Mouse (Mus musculus) retina, postnatal 1 day (tissue): Measurements from ENCODE around the gene Lexm.

Source experiments
- DNase-seq: peaks from one replicate; pipeline ENCODE4 v3.0.0-alpha.2; 2012

Lexm gene

DNA sequence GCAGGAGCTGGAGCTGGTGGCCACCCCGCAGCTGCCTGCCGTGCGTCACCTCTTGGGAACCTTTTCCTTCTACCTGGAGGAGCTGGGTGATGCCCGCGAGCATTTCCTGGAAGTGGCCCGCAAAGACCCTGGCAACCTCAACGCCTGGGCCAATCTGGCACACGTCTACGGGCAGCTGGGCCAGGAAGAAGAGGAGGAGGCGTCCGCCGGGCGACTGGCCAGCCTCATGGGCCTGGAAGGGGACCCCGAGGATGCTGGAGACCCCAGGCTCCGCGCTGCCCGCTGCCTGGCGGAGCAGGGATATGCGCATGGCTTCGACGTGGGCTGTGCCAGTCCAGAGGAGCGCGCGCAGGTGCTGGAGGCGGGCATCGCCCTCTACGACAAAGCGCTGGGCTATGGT lies 5.7 kb upstream of the Lexm start:
- DNase-seq = no peak

DNA sequence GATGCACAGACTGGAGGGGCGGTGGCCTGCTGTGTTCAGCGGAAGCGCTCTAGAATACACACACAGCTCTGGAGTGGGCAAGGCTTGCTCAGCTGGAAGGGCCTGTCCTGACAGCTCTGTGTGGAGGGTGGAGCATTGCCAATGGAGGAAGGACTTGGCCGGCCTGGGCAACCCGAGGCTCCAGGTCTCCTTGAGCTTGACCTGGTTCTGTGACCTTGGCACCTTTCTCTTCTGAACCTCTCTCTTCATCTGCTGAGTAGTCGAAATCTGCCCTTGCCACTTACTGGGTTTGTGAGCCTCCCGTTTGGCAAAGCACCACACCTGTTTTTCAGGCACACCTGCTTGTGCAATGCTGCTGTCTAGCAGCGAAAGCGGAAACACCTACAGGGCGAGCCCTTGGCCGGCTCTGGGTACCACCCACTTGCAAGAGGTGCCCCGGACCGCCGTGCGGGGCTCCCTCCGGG lies 5.0 kb upstream of the Lexm start, which contains the start of gene Ttc22:
Gene Ttc22, plus strand, starts transcription at position 403 of the 464 bp plus-strand sequence.
- DNase-seq = no peak

DNA sequence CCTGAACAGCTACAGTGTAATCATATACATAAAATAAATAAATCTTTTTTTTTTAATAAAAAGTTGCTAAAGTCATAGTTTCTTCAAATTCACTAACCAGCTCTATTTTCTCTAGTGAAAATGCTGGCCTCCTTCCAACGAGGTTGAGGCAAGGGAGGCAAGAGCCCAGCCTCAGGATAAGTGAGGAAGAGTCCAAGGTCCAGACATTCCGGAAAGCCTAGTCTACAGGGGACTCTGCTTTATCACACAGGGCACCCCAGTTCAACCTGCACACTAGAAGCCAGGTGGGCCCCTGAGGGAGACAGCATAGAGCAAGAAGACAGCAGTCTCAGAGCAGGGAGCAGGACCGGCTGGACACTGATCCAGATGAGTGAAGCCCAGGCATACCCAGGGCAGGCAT lies 4.4 kb upstream of the Lexm start:
- DNase-seq = no peak

DNA sequence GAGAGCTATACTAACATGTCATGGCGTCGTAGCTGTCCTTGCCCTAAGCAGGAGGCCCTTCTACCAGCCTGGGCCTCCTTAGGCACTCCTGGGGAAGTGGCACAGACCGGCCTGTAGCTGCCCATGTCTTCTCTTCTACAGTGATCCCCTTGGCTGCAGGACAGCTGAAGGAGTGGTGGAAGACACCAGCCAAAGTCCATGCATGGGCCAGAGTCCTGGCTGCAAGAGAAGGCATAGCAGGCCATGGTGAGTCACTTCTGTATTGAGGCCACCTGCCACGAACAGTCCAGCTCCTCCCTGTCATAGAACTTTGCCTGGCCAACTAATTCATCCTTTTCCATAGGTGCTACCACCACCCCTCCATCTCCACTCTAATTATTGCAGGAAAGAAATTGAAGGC lies 1.9 kb upstream of the Lexm start:
- DNase-seq = no peak

DNA sequence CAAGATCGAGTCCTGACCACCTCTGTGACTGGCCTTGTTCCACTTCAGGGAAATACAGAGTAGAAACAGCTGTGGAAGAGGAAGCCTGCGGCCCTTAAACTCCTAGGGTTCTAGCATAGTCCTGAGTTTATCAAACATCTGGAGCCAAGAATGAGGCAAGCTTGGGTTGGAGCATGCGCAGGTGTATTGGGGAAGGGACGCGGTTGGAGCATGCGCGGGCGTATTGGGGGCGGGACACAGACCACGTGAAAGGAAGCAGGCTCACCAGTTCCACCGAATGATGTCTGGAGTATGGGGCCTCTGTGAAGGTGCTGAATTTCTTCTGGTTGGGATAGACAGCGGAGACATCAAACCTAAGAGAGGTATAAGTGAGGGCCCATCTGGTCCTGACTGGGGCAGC lies 1.4 kb downstream of the Lexm start:
- no peak for DNase-seq

DNA sequence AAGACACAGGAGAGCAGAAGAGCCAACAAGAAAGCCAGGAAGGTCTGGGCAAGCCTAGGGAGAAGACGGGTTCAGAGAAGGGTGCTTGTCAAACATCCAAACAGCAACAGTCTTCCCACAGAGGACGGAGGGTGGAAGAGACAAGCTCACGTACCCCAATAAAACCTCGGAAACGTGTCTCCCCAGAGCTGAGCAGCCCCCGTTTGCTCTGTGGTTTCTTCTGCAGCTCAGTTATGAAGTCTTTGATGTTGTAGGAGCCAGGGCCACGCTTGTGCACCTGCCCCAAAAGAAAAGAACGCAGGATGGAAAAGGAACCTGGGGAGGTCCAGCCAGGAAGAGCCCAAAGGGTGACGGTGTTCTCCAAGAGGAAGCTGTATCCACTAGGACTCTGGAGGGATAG lies 2.2 kb downstream of the Lexm start:
- no peak for DNase-seq

DNA sequence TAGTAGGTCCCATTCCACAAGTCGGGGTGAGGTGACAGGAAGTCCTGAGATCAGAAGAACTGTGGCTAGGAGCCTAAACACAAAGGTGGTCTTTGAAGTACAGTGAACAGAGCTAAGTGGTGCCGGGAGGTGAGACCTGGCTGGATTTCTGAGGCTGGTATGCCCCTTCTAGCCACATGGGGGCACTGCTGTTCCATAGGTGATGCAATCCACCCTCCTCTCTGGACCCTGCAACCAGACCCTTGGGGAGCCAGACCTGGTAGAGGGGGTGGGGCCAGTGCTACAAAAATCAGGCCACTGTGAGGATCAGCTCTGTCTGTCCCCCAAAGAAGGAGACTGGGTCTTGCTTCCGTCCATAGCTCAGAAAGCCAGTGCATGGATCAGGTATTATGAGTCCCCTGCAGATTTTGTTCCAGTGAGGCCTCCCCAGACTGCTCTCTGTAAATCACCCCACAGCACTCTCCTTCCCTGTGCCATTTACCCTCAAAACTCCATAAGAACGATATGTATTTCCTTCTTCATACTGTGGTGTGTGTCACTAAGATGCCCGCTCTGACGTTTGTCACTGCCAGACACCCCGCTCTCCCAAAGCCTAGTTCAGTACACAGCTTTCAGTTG lies 2.8 kb downstream of the Lexm start:
- DNase-seq = peak; percentile 85

DNA sequence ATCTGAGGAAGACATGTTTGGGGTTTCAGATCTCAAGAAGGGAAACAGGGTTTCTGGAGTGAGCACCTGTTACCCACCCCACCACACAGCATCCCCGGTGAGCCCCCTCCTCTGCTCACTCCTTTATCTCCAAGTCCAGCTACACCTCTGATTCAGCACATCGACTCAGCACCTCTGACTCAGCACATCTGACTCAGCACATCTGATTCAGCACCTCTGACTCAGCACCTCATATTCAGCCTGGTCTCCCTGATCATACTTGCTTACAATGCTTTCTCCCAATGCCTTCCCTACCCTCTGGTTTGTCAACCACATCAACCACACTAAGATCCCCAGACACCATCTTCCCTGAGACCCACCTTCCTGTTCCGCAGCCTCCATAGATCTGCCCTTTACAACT lies 3.5 kb downstream of the Lexm start:
- DNase-seq = no peak

DNA sequence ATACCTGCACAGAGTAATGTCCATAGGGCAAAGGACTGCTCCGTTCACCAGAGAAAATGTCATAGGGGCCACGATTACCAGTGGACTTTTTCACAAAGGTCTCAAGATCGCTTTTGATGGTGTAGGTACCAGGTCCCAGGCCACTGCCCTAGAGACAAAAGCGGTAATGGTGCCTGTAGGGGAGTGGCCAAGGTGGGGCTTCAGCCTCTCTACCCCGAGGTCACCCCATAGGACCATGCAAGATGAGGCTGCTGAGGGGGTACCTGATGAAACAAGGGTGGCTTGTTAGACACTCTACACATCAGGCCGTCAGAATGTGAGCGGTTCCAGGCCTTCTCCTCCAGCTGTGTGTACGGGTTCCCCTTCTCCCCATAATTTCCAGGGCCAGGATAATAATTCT lies 3.9 kb downstream of the Lexm start:
- DNase-seq = no peak

DNA sequence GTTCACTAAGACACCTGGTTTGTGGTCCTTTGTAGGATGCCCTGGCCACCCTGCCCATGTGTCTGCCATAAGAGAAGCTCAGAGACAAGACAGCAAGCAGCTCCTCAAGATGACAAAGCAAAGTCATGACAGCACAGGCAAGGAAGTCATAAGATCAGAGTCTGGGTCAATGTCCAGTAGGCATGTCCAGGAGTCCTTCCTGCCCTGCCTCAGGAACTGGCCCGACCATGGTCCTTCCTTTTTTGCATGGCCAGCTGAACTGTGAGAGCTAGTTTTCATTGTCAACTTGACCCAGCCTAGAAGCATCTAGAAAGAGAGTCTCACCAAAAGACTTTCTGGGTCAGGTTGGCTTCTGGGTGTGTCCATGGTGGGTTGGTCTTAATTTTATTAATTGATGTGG lies 9.1 kb downstream of the Lexm start:
- DNase-seq = no peak

DNA sequence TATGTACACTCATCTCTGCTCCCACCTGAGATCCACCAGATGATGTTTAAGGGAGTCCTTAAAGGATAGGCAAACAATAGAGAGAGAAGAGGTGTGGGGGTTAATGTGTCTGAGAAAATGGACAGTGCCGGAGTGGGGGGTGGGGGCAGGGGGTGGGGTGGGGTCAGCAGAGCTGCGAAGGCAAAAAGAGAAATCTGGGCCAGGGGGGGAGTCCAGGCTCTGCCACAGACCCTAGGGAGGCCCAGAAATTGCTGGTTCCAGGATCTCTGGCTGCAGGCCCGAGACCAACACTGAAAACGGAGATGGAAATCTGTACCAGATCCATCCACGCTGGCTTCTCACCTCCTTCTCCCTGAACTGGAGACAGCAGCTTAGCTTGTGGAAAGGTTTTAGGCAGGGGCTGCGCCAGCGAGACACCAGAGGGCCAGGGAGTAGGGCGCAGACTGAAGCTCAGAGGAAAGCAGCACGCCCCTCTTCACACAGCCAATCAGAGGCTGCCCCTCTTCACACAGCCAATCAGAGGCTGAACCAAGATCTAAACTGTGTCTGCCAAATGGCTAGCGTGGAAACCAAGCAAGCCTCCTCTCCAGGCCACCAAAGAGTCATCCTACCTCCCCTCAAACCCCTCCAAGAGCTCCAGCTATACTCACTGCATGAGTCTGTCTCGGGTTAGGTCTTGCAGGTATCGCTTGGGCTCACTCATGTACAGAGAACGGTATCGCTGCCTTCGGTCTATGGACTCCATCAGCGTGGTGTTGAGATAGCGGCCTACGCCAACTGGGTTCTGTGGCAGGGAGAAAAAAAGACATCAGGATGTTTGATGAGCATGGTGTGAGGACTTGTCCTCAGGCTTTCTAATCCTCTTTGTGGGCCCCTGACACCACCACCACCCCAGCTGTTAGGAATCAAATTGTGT lies 10.1 kb downstream of the Lexm start:
- DNase-seq = peak; percentile 78

DNA sequence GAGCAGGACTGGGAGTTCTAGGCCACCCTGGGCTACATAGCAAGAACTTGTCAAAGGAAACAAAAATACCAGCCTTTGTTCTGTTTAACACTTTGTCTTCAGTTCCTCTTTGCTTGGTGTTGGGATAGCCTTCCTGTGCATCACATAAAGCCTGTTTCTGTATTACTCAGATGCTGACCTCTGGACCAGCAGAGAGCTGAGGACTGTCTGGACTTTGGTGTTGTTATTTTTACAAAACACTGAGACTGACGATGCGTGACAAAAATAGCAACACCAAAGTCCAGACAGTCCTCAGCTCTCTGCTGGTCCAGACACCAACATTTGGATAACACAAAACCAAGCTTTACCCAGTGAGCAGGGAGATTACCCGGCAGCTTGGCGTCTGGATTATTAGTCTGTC lies 16.3 kb downstream of the Lexm start:
- no peak for DNase-seq

DNA sequence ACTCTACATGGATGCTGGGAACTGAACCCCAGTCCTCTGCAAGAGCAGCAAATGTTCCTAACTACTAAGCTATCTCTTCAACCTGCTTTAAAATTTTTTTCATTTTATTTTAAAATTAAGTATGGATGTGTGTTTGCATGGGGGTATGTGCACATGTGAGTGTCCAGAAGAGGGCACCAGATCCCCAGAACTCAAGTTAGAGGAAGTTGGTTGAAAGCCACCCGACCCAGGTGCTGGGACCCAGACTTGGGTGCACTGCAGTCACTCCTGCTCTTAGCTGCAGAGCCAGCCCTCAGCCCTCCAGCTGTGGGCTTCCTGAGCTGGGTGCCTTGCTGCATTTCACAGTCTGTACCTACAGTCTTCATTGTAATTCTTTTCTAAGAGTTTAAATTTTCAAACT lies 17.6 kb downstream of the Lexm start:
- DNase-seq = no peak

DNA sequence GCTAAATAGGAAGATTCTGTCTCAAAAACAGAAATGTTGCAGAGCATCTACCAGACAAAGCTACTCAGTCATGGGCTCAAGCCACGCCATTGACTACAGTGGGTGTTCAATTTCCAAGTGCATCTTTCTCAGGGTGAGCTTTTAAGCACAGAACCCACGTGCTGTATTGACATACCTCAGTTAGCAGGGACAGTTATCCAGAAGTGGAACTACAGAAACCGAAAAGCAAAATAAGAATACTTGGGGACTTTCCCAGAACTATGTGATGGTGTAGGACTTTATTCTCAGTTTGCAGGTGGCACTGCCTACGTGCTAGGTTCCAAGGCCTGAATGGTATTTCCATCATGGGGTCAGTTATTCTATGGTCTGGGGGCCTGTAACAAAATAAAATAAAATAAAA lies 19.3 kb downstream of the Lexm start:
- no peak for DNase-seq

DNA sequence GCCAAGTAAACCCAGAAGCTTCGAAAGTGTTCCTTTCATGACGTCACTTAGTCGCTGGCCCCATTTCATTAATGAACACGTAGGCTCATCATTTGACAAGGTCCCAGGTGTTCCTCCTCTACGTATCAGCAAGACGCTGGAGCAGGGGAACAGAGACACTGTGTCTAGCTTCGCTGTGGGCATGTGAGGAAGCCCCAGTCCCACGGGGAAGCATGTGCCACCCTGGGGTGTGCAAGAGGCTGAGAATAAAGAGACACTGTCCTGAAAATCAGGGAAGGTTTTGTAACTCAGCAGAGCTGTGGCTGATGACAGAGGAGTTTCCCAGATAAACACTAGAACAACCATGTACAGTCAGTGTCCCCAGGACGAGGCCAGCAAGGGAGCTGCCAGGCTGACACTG lies 20.0 kb downstream of the Lexm start:
- DNase-seq = no peak

DNA sequence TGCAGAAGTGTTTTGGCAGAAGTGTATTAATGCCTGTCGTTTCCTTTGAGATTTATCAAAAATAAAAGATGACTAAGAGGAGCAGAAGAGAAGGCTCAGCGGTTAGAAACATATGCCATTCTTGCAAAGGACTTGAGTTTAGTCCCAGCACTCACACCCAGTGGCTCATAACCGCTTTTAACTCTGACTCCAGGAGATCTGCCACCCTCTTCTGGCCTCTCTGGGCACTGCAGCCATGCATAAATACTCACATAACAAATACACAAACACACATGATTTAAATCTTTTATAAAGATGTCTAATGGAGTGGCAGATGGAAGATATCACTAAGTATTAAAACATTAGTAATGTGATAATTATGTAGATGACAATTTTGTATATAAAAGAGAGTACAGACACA lies 20.8 kb downstream of the Lexm start:
- no peak for DNase-seq

DNA sequence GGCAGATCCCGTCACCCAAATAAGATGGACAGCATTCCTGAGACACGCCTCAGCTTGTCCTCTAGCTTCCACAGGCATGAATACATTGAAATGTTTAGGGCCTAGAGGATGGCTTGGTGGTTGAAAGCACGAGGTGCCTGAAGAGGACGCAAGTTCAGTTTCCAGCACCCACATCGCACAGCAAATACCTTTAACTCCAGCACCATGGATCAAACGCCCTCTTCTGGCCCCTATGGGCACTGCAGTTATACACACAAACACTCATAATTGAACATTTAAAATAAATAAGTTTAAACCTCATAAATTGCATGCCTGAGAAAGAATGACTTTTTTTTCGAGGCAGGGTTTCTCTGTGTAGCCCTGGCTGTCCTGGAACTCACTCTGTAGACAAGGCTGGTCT lies 23.4 kb downstream of the Lexm start:
- DNase-seq = no peak

DNA sequence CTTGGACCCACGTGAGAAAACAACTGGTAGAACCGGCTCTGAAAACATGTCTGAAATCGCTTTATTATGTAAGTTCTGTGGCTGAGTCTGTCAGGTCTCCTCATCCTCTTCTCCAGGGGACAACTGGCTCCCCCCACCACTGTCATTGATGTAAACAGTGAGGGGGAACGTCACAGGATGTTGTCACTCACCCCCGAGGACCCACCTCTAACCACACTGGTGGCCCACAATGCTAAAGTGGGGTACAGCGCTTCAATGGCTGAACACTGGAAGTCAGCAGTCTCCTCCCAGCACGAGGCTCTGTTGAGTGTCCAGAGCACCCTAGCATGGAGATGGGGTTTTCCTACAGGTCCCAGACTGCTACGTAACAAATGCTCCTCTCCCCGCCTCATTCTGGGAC lies 26.2 kb downstream of the Lexm start:
- DNase-seq = no peak

DNA sequence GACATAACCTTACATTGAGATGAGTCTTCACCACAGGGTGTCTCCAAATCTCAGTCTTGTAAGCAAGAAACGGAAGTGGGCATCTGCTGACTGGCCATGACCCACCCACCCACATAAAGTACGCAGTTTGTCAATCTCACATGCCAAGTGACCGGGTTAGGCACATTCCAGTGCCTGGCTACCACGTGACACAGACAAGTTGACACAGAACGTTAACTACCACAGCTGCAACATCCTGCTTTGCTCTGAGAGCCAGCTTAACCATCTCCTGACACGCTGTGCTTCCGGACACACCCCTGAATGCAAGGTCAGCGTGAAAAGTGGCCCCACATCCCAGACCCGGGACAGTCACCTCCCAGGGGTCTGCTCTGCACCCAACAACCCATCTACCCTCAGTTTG lies 26.9 kb downstream of the Lexm start:
- no peak for DNase-seq

DNA sequence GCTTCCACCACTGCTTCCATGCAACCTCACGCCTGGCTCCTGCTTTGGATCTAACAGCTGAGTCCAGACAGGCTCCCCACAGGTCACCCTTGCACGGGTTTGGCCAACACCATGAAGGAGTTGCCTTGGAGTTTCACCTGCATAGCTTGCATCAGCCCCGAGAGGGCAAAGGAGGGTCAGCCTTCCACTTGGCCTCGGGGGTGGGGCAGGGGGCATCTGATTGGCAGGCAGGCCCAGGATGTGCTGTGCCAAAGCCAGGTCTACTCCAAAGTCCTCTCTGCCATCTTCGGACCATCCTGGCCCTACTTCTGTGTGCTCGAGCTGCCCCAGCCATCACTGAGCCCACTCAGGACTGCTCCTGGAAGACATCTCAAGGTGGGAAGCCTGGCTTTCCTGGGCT lies 30.0 kb downstream of the Lexm start:
- no peak for DNase-seq

DNA sequence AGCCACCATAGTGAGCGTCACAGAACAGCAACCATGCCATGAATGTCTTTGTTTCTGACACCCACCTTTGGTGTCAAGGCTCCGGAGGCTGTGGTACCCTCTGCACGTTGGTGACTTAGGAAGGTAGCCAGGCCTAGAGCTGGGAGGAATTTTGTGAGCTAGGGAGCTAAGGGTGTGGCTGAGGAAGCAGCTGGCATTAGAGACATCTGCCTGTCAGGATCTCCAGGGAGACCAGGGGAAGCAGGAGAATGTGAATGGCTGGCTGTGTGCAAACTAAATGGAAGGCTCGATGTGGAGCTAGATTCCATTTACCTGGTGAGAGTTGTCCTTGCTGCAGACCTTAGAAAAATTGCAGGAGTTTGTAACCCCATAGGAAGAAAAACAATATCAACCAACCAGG lies 32.4 kb downstream of the Lexm start:
- no peak for DNase-seq

DNA sequence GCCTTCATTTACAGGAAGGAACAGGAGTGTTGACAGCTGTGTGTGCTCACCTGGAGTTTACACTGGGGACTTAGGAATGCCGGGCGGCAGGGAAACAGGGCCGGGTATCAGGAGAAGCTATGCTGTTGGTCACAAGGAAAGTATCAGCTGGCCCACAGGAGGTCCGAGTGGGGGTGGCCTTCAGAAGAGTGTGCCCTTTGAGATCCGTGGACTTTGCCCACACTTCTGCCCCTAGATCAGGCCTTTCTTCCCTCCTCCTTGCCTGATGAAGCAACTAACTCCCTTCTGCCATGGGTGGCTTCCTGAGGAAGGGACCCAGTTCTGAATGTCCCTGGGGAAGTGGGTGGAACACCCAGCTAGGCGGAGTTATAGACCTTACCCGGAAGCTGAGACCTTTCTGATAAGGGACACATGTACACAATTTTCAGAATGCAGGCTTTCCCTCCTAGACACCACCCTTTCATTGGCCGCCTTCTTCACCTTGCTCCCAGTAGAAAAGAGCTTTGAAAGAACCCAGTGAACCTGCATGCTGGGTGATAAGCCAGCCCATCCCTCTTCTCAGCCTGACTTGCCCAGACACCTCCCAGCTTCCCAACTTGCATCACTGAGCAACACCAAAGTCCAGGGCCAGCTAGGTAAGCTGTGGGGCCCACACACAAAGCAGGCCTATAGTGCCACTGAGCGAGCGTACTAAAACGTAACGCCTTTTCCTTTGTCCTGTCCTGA lies 34.5 kb downstream of the Lexm start:
- no peak for DNase-seq

DNA sequence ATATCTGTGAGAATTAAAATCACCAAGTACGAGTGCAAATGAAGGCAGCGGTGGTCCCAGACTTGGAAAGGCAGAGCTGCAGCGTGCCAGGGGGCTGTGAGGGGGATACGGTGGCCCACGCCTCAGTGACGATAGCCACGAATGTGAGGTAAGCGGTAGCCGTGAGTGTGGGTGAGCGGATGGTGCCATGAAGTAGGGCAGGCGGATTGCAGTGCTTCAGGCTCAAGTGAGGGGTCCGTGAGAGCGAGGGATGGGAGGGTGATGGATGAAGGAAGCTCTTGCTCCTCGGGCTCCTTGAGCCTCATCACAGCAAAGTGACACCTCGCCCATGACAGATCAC lies 35.2 kb downstream of the Lexm start:
- DNase-seq = no peak
